In the genomic region with DNA sequence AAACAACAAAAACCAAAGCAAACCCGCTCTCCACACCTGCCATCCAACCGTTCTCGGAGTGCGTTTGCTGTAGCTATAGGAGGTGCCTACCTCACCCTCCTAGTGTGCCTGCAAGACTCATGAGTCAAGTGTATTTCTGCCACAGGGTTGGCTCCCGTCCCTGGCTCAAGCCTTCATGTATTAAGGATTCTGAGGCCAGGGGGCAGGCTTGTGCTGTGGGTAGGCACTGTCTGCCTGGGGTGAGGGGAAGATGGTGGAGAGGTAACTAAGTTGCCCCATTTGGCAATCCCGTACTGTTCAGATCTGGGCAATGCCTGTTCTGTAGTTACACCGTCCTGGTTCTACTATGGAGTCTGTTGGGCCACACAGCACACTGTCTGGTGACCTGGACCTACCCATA, we compare ENCODE assay signal across 10 mouse cellular contexts.
A peak's percentile ranks its signal among the peaks of the same experiment; 100 is the strongest.
DNase-seq lines count a peak whose midpoint lies in the region; ATAC-seq and TF ChIP-seq lines count a peak whose summit lies in the region.
"Had no signal": no experiment of that assay in that cellular context is flagged by ENCODE, and none has a peak within 500 bp of the region (broad histone marks: within the 10 kb centered on the region; RNA-seq: fewer than 3 reads in every experiment).

No protein-coding gene starts in this region.

- peaks cover 8% of the 10 kb centered on the region; the same call in 1 of the 2 replicates for H3K4me1 ChIP-seq in midbrain, postnatal 0 days (ENCODE audit: insufficient read depth, low read length)
- peaks cover 65% of the 10 kb centered on the region for H3K4me1 ChIP-seq in midbrain, embryonic 15.5 days
- peaks cover 83% of the 10 kb centered on the region for H3K4me1 ChIP-seq in lung, embryonic 14.5 days (ENCODE audit: insufficient read depth)
- H3K4me1 ChIP-seq in forebrain, embryonic 11.5 days (replicated peaks; ENCODE audit: control insufficient read depth, insufficient read depth, low read length), result peaks cover 34% of the 10 kb centered on the region

- H3K4me3 ChIP-seq in gastrocnemius, adult 2 months, result no peak overlapping the region
- H3K4me3 ChIP-seq in midbrain, postnatal 0 days (ENCODE audit: low read depth, low read length), result no peak overlapping the region
- no peak overlapping the region for H3K4me3 ChIP-seq in midbrain, embryonic 15.5 days
- H3K4me3 ChIP-seq in lung, embryonic 14.5 days (ENCODE audit: low read depth, low read length), result no peak overlapping the region
- H3K4me3 ChIP-seq in forebrain, embryonic 11.5 days (ENCODE audit: low read depth, low read length), result no peak overlapping the region
- H3K4me3 ChIP-seq: embryonic facial prominence, embryonic 12.5 days had no signal

- H3K4me2 ChIP-seq in midbrain, postnatal 0 days (ENCODE audit: low read depth, low read length, poor library complexity, severe bottlenecking), result no peak overlapping the region
- no peak overlapping the region for H3K4me2 ChIP-seq in midbrain, embryonic 15.5 days
- no peak overlapping the region for H3K4me2 ChIP-seq in lung, embryonic 14.5 days
- H3K4me2 ChIP-seq in forebrain, embryonic 11.5 days (ENCODE audit: low read depth, low read length, severe bottlenecking), result no peak overlapping the region
- H3K4me2 ChIP-seq: embryonic facial prominence, embryonic 12.5 days had no signal

- peak; percentile 87 for DNase-seq in gastrocnemius, adult 2 months
- DNase-seq in gastrocnemius, postnatal 10 days, result no peak
- no peak for DNase-seq in midbrain, postnatal 0 days (ENCODE audit: low spot score)
- DNase-seq in lung, embryonic 14.5 days, result no peak
- DNase-seq in thymus, postnatal 25 days, result peak; percentile 77
- no peak for DNase-seq in forebrain, embryonic 11.5 days (ENCODE audit: low spot score)
- no peak for DNase-seq in kidney, postnatal 4 days

- ATAC-seq in midbrain, postnatal 0 days (ENCODE audit: low FRiP score), result no peak
- no peak for ATAC-seq in midbrain, embryonic 15.5 days (replicated peaks)
- no peak for ATAC-seq in lung, embryonic 14.5 days (ENCODE audit: insufficient read depth)
- no peak for ATAC-seq in forebrain, embryonic 11.5 days (replicated peaks; ENCODE audit: low FRiP score)
- ATAC-seq: Patski had no signal

- H3K9me3 ChIP-seq in midbrain, postnatal 0 days (ENCODE audit: low read length), result no peaks in the 10 kb centered on the region
- H3K9me3 ChIP-seq in midbrain, embryonic 15.5 days, result no peaks in the 10 kb centered on the region
- H3K9me3 ChIP-seq in lung, embryonic 14.5 days (ENCODE audit: low read depth, low read length), result no peaks in the 10 kb centered on the region
- H3K9me3 ChIP-seq in forebrain, embryonic 11.5 days (ENCODE audit: control insufficient read depth, low read length), result no peaks in the 10 kb centered on the region
- H3K9me3 ChIP-seq: embryonic facial prominence, embryonic 12.5 days had no signal

- peak; percentile 54 for TF ChIP-seq CTCF in gastrocnemius, adult 2 months (IDR thresholded peaks at IDR 0.05)
- peak; percentile 43 for TF ChIP-seq CTCF in midbrain, postnatal 0 days (IDR thresholded peaks at IDR 0.05)
- peak; percentile 32 for TF ChIP-seq CTCF in lung, embryonic 14.5 days (IDR thresholded peaks at IDR 0.05; ENCODE audit: low read depth)

- intact Hi-C loops in gastrocnemius, adult 2 months (cut with DNase I), result no loop called here

- no peaks in the 10 kb centered on the region for H3K27me3 ChIP-seq in midbrain, postnatal 0 days (ENCODE audit: insufficient read depth, low read length)
- H3K27me3 ChIP-seq in midbrain, embryonic 15.5 days (replicated peaks), result no peaks in the 10 kb centered on the region
- no peaks in the 10 kb centered on the region for H3K27me3 ChIP-seq in lung, embryonic 14.5 days (ENCODE audit: insufficient read depth, low read length)
- H3K27me3 ChIP-seq in forebrain, embryonic 11.5 days (ENCODE audit: control insufficient read depth, insufficient read depth, low read length), result no peaks in the 10 kb centered on the region
- H3K27me3 ChIP-seq: embryonic facial prominence, embryonic 12.5 days; Patski had no signal

- no peak overlapping the region for H3K9ac ChIP-seq in midbrain, postnatal 0 days (replicated peaks; ENCODE audit: low read length, poor library complexity, severe bottlenecking)
- no peak overlapping the region for H3K9ac ChIP-seq in midbrain, embryonic 15.5 days
- H3K9ac ChIP-seq in lung, embryonic 14.5 days, result no peak overlapping the region
- no peak overlapping the region for H3K9ac ChIP-seq in forebrain, embryonic 11.5 days (ENCODE audit: low read length)
- H3K9ac ChIP-seq: embryonic facial prominence, embryonic 12.5 days had no signal

- H3K36me3 ChIP-seq in midbrain, postnatal 0 days (ENCODE audit: insufficient read depth, low read length), result no peaks in the 10 kb centered on the region
- H3K36me3 ChIP-seq in midbrain, embryonic 15.5 days (replicated peaks), result no peaks in the 10 kb centered on the region
- 0 out of 2 replicates have a peak, but pooled peaks cover 3% of the 10 kb centered on the region for H3K36me3 ChIP-seq in lung, embryonic 14.5 days (ENCODE audit: insufficient read depth)
- H3K36me3 ChIP-seq in forebrain, embryonic 11.5 days (ENCODE audit: control insufficient read depth, insufficient read depth, low read length), result no peaks in the 10 kb centered on the region
- H3K36me3 ChIP-seq: embryonic facial prominence, embryonic 12.5 days had no signal

- H3K27ac ChIP-seq in gastrocnemius, adult 2 months, result peak overlapping the region; percentile 82; the same call in 1 of the 2 replicates
- H3K27ac ChIP-seq in midbrain, postnatal 0 days (ENCODE audit: low read depth, low read length), result no peak overlapping the region
- no peak overlapping the region for H3K27ac ChIP-seq in midbrain, embryonic 15.5 days
- H3K27ac ChIP-seq in lung, embryonic 14.5 days (ENCODE audit: low read depth), result no peak overlapping the region
- H3K27ac ChIP-seq in forebrain, embryonic 11.5 days (ENCODE audit: low read depth, low read length), result no peak overlapping the region
- H3K27ac ChIP-seq: embryonic facial prominence, embryonic 12.5 days had no signal

- WGBS in midbrain, postnatal 0 days, result 87% methylated on average over 7 of the region's 7 CpGs
- 83% methylated on average over 7 of the region's 7 CpGs for WGBS in midbrain, embryonic 15.5 days
- WGBS in lung, embryonic 14.5 days, result 84% methylated on average over 7 of the region's 7 CpGs
- 84% methylated on average over 7 of the region's 7 CpGs for WGBS in forebrain, embryonic 11.5 days

Comparison
In these comparisons a context has a peak if more than half of its experiments do, and no peak if none do; other contexts are left out.
1. DNase-seq: peak in gastrocnemius, adult 2 months (single experiment) and thymus, postnatal 25 days (single experiment); none in gastrocnemius, postnatal 10 days (single experiment), midbrain, postnatal 0 days (single experiment), lung, embryonic 14.5 days (single experiment), forebrain, embryonic 11.5 days (single experiment) and kidney, postnatal 4 days (0 of 2).
2. Peak in every context shown above with its lines, with median percentiles within 50 percentile points of each other: CTCF ChIP-seq.